ENCODE assay signal across 31 mouse cellular contexts in the genomic region with DNA sequence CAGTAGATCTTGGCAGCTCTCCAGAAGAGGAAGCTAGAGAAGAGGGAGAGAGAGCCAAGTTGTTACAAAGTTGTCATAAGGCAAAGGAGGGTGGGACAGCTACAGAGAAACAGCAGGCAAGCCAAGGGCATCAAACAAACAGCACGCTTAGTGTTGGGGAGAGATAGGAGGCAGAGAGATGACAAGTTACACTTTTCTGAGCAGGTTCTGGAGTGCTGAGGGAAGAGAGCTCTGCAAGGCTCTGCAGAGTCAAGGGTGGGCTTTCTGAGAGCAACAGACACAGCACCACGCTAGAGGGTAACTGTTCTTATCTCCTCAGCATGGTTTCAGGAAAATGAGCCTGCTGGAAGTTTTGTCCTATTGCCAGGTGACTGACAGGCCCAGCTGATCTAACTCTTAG. TPM values are rescaled to one million over a fixed set of nuclear protein-coding genes. Genes with fewer than 3 reads are reported as not detected.
DNase-seq lines count a peak whose midpoint lies in the region; ATAC-seq and TF ChIP-seq lines count a peak whose summit lies in the region.
"Had no signal": no experiment of that assay in that cellular context is flagged by ENCODE, and none has a peak within 500 bp of the region (broad histone marks: within the 10 kb centered on the region; RNA-seq: fewer than 3 reads in every experiment).

No protein-coding gene starts in this region.

- H3K4me3 ChIP-seq in heart, embryonic 11.5 days (ENCODE audit: low read depth, low read length) = no peak overlapping the region
- no peak overlapping the region for H3K4me3 ChIP-seq in heart, embryonic 16.5 days (ENCODE audit: low read length)
- H3K4me3 ChIP-seq in heart, embryonic 10.5 days = no peak overlapping the region
- no peak overlapping the region for H3K4me3 ChIP-seq in lung, postnatal 0 days (ENCODE audit: low read depth, low read length)
- H3K4me3 ChIP-seq in MEL (ENCODE audit: control insufficient read depth in 1 of 2, insufficient read depth in 1 of 2, low read depth in 2 of 2, low read length in 2 of 2) = no peak overlapping the region
- H3K4me3 ChIP-seq: embryonic facial prominence, embryonic 12.5 days; lung, embryonic 15.5 days; megakaryocyte, embryonic 14.5 days; midbrain, embryonic 12.5 days; myocyte; neural tube, embryonic 12.5 days had no signal

- H3K9ac ChIP-seq in heart, embryonic 11.5 days (ENCODE audit: low read depth, low read length) = no peak overlapping the region
- H3K9ac ChIP-seq in heart, embryonic 16.5 days (ENCODE audit: low read length) = no peak overlapping the region
- no peak overlapping the region for H3K9ac ChIP-seq in lung, postnatal 0 days (replicated peaks; ENCODE audit: low read depth)
- H3K9ac ChIP-seq in MEL (ENCODE audit: control insufficient read depth, low read depth, low read length, poor library complexity, severe bottlenecking) = no peak overlapping the region
- H3K9ac ChIP-seq: embryonic facial prominence, embryonic 12.5 days; liver, embryonic 14.5 days; lung, embryonic 15.5 days; midbrain, embryonic 12.5 days; neural tube, embryonic 12.5 days had no signal

- no peak for ATAC-seq in heart, embryonic 11.5 days (replicated peaks; ENCODE audit: insufficient number of reproducible peaks, low FRiP score, low TSS enrichment)
- ATAC-seq in heart, embryonic 16.5 days (replicated peaks; ENCODE audit: extremely low read depth, insufficient read depth, low FRiP score) = no peak
- ATAC-seq in lung, postnatal 0 days = no peak
- ATAC-seq: forebrain, embryonic 14.5 days; hindbrain, embryonic 16.5 days had no signal

- no peak for TF ChIP-seq EP300 in lung, postnatal 0 days (IDR thresholded peaks at IDR 0.05)
- TF ChIP-seq EP300 in MEL (IDR thresholded peaks at IDR 0.05; ENCODE audit: low read depth in 1 of 2, low read length in 2 of 2) = no peak

- no peak for TF ChIP-seq POLR2A in MEL (IDR thresholded peaks at IDR 0.05; ENCODE audit: control insufficient read depth in 1 of 2, insufficient read depth in 1 of 2, low read depth in 1 of 2, low read length in 2 of 2, poor library complexity in 1 of 2)

- H3K4me1 ChIP-seq in heart, embryonic 11.5 days (ENCODE audit: control insufficient read depth, insufficient read depth, low read length) = no peaks in the 10 kb centered on the region
- H3K4me1 ChIP-seq in heart, embryonic 16.5 days (ENCODE audit: control insufficient read depth, insufficient read depth, low read length) = no peaks in the 10 kb centered on the region
- no peaks in the 10 kb centered on the region for H3K4me1 ChIP-seq in heart, embryonic 10.5 days
- H3K4me1 ChIP-seq in lung, postnatal 0 days (ENCODE audit: insufficient read depth, low read depth, low read length) = no peaks in the 10 kb centered on the region
- H3K4me1 ChIP-seq in MEL (ENCODE audit: control insufficient read depth in 1 of 2, insufficient read depth in 2 of 2, low read length in 2 of 2) = no peaks in the 10 kb centered on the region
- H3K4me1 ChIP-seq: embryonic facial prominence, embryonic 12.5 days; lung, embryonic 15.5 days; midbrain, embryonic 12.5 days; neural tube, embryonic 12.5 days had no signal

- no peaks in the 10 kb centered on the region for H3K79me2 ChIP-seq in MEL (ENCODE audit: control insufficient read depth, insufficient read depth, low read length, poor library complexity)

- no peak overlapping the region for H3K4me2 ChIP-seq in heart, embryonic 11.5 days
- no peak overlapping the region for H3K4me2 ChIP-seq in heart, embryonic 16.5 days (ENCODE audit: low read depth, low read length)
- H3K4me2 ChIP-seq in lung, postnatal 0 days (replicated peaks; ENCODE audit: low read depth, low read length) = no peak overlapping the region
- H3K4me2 ChIP-seq: embryonic facial prominence, embryonic 12.5 days; lung, embryonic 15.5 days; midbrain, embryonic 12.5 days; neural tube, embryonic 12.5 days had no signal

- peak overlapping the region; percentile 50; the same call in 1 of the 2 replicates for H3K27ac ChIP-seq in heart, embryonic 11.5 days (ENCODE audit: low read depth, low read length)
- H3K27ac ChIP-seq in heart, embryonic 16.5 days (ENCODE audit: low read length) = peak overlapping the region; percentile 69
- no peak overlapping the region for H3K27ac ChIP-seq in heart, embryonic 10.5 days
- peak overlapping the region; percentile 54; the same call in 1 of the 2 replicates for H3K27ac ChIP-seq in lung, postnatal 0 days (ENCODE audit: low read length)
- no peak overlapping the region for H3K27ac ChIP-seq in MEL (ENCODE audit: control insufficient read depth, low read depth, low read length)
- H3K27ac ChIP-seq: embryonic facial prominence, embryonic 12.5 days; liver, embryonic 14.5 days; lung, embryonic 15.5 days; midbrain, embryonic 12.5 days; neural tube, embryonic 12.5 days; stomach, postnatal 0 days had no signal

- no peak for DNase-seq in heart, adult 18-20 months
- no peak for DNase-seq in heart, embryonic 10.5 days (ENCODE audit: low spot score)
- DNase-seq in lung, postnatal 0 days (ENCODE audit: low spot score) = peak; percentile 57
- no peak for DNase-seq in lung, postnatal 14 days
- peak; percentile 11 for DNase-seq in MEL (ENCODE audit: low read depth, low spot score)
- DNase-seq: adrenal gland, postnatal 25 days; cerebellum, adult 11-12 months; cerebellum, adult 9-11 months; embryo, embryonic 11 days; gastrocnemius, postnatal 14 days; kidney, adult 2 months; liver; right cerebral cortex, postnatal 4 days; thymus, postnatal 4 days had no signal

- no peaks in the 10 kb centered on the region for H3K27me3 ChIP-seq in heart, embryonic 11.5 days (ENCODE audit: control insufficient read depth, insufficient read depth, low read length)
- H3K27me3 ChIP-seq in heart, embryonic 16.5 days (ENCODE audit: control insufficient read depth, insufficient read depth, low read length) = no peaks in the 10 kb centered on the region
- no peaks in the 10 kb centered on the region for H3K27me3 ChIP-seq in heart, embryonic 10.5 days (ENCODE audit: insufficient read depth, poor library complexity, severe bottlenecking)
- H3K27me3 ChIP-seq in lung, postnatal 0 days (replicated peaks; ENCODE audit: insufficient read depth, low read length) = no peaks in the 10 kb centered on the region
- no peaks in the 10 kb centered on the region for H3K27me3 ChIP-seq in MEL (ENCODE audit: control insufficient read depth in 1 of 2, insufficient read depth in 2 of 2, low read length in 2 of 2)
- H3K27me3 ChIP-seq: embryonic facial prominence, embryonic 12.5 days; lung, embryonic 15.5 days; megakaryocyte, embryonic 14.5 days; midbrain, embryonic 12.5 days; neural tube, embryonic 12.5 days had no signal

- no peak for TF ChIP-seq CTCF in lung, postnatal 0 days (IDR thresholded peaks at IDR 0.05)
- TF ChIP-seq CTCF in MEL (IDR thresholded peaks at IDR 0.05 in 2 of 3, conservative IDR thresholded peaks at IDR 0.05 in 1 of 3; ENCODE audit: control insufficient read depth in 1 of 3, insufficient read depth in 1 of 3, low read depth in 2 of 3, low read length in 3 of 3, poor library complexity in 1 of 3, severe bottlenecking in 1 of 3) = no peak

- 15% methylated on average over 2 of the region's 2 CpGs for WGBS in heart, embryonic 11.5 days (ENCODE audit: insufficient replicate concordance)
- WGBS in heart, embryonic 16.5 days = 26% methylated on average over 2 of the region's 2 CpGs
- 27% methylated on average over 2 of the region's 2 CpGs for WGBS in heart, embryonic 10.5 days
- 25% methylated on average over 2 of the region's 2 CpGs for WGBS in lung, postnatal 0 days

- no peak for TF ChIP-seq RAD21 in MEL (IDR thresholded peaks at IDR 0.05; ENCODE audit: low read depth, low read length)

- H3K9me3 ChIP-seq in heart, embryonic 11.5 days (replicated peaks; ENCODE audit: control insufficient read depth, low read length) = no peaks in the 10 kb centered on the region
- H3K9me3 ChIP-seq in heart, embryonic 16.5 days (replicated peaks; ENCODE audit: control insufficient read depth, low read length) = no peaks in the 10 kb centered on the region
- no peaks in the 10 kb centered on the region for H3K9me3 ChIP-seq in heart, embryonic 10.5 days
- H3K9me3 ChIP-seq in lung, postnatal 0 days (ENCODE audit: low read length) = no peaks in the 10 kb centered on the region
- H3K9me3 ChIP-seq in MEL (replicated peaks; ENCODE audit: insufficient read depth, low read length) = no peaks in the 10 kb centered on the region
- H3K9me3 ChIP-seq: embryonic facial prominence, embryonic 12.5 days; lung, embryonic 15.5 days; megakaryocyte, embryonic 14.5 days; midbrain, embryonic 12.5 days; neural tube, embryonic 12.5 days had no signal

- no peaks in the 10 kb centered on the region for H3K36me3 ChIP-seq in heart, embryonic 11.5 days (ENCODE audit: control insufficient read depth, insufficient read depth, low read length)
- no peaks in the 10 kb centered on the region for H3K36me3 ChIP-seq in heart, embryonic 16.5 days (ENCODE audit: control insufficient read depth, insufficient read depth)
- H3K36me3 ChIP-seq in heart, embryonic 10.5 days = no peaks in the 10 kb centered on the region
- no peaks in the 10 kb centered on the region for H3K36me3 ChIP-seq in lung, postnatal 0 days (ENCODE audit: insufficient read depth, low read length)
- no peaks in the 10 kb centered on the region for H3K36me3 ChIP-seq in MEL (ENCODE audit: control insufficient read depth in 1 of 2, insufficient read depth in 2 of 2, low read length in 2 of 2)
- H3K36me3 ChIP-seq: embryonic facial prominence, embryonic 12.5 days; lung, embryonic 15.5 days; midbrain, embryonic 12.5 days; neural tube, embryonic 12.5 days had no signal

TF ChIP-seq in MEL, 35 proteins besides CTCF, POLR2A, EP300 and RAD21:
- TF ChIP-seq KAT2A (conservative IDR thresholded peaks at IDR 0.05; ENCODE audit: low read depth, low read length) (no peak), HCFC1 (IDR thresholded peaks at IDR 0.05; ENCODE audit: low read depth, low read length) (no peak)

RNA-seq across cellular contexts. Expression of a gene that starts 35.7 kb away (rescaled TPM):
- polyA plus RNA-seq in heart, embryonic 11.5 days (2014; fragmentation: Nextera tagmentation; extraction: Ambion mirVana) = 0.32 and 0.44 TPM in 2 replicates
- total RNA-seq in heart, adult 18-20 months (2021) = not detected
- 0.11 TPM in 2 replicates for polyA plus RNA-seq in heart, embryonic 16.5 days (2015; fragmentation: Nextera tagmentation; extraction: Ambion mirVana)
- polyA plus RNA-seq in heart, embryonic 10.5 days (2016; fragmentation: Nextera tagmentation; extraction: Ambion mirVana) = 0.25 and 0.38 TPM in 2 replicates
- 0.07 TPM in 1 of 2 replicates, not detected in the other for polyA plus RNA-seq in lung, postnatal 0 days (2015; fragmentation: Nextera tagmentation; extraction: Ambion mirVana)
- total RNA-seq in MEL (2012; rRNA removed) = 0.12 and 0.23 TPM in 2 replicates
- 10 to 100 TPM in 1 of 2 experiments, not detected in 1; 11.3 TPM for polyA plus RNA-seq in MEL (2012; ENCODE audit: insufficient read depth in 1 of 2, insufficient read length in 2 of 2, low read depth in 1 of 2, low replicate concordance in 2 of 2, missing spikeins in 1 of 2)
- total RNA-seq: adrenal gland, adult 18-20 months; adrenal gland, postnatal 25 days; gastrocnemius, postnatal 14 days; layer of hippocampus, postnatal 10 days; midbrain, postnatal 0 days had no signal
- polyA plus RNA-seq: embryonic facial prominence, embryonic 12.5 days; forebrain, embryonic 14.5 days; hindbrain, embryonic 11.5 days; hindbrain, embryonic 16.5 days; kidney, adult 2 months; kidney, embryonic 16.5 days; lung, embryonic 15.5 days; midbrain, embryonic 12.5 days; midbrain, postnatal 0 days; neural tube, embryonic 12.5 days had no signal

Comparison
In these comparisons a context has a peak if more than half of its experiments do, and no peak if none do; other contexts are left out.
1. H3K27ac ChIP-seq: peak in heart, embryonic 11.5 days (single experiment), heart, embryonic 16.5 days (single experiment) and lung, postnatal 0 days (single experiment); none in heart, embryonic 10.5 days (single experiment) and MEL (single experiment).
2. DNase-seq: peak in lung, postnatal 0 days (single experiment) and MEL (single experiment); none in heart, adult 18-20 months (0 of 2), heart, embryonic 10.5 days (single experiment) and lung, postnatal 14 days (single experiment).